Mouse (Mus musculus) v-Abl transformed pro-B cells (cell line): ENCODE data around the gene Crtc3.

Experiments used
- in situ Hi-C, 2 experiments: fragments of 400-800 bp; cut with MboI; formaldehyde crosslinking; loops; one replicate each; pipeline ENCODE4 v1.15.1; 2025; ENCODE audit not compliant: unreplicated experiment in 2 of 2

The Crtc3 gene

GRCm38 (mm10) chr7:80687721-80688555 is 739 bp downstream of the Crtc3 start:
- in situ Hi-C loops, result loop anchor here in 1 of 2 experiments (25.0 kb wide), 1 partner anchor 301 kb away; the partner anchor contains the start of gene Fes

- in situ Hi-C loops, result loop anchor here in 1 of 2 experiments (25.0 kb wide), 1 partner anchor 298 kb away; the partner anchor contains the start of gene Fes
Observed at GRCm38 (mm10) chr7:80685639-80686038, 3.0 kb downstream of the Crtc3 start.

- in situ Hi-C loops, result loop anchor here in 1 of 2 experiments (25.0 kb wide), 1 partner anchor 295 kb away; the partner anchor contains the start of gene Fes
Observed at GRCm38 (mm10) chr7:80682630-80683029, 6.0 kb downstream of the Crtc3 start.

GRCm38 (mm10) chr7:80680218-80680847 is 8.3 kb downstream of the Crtc3 start:
- in situ Hi-C loops, result loop anchor here in 1 of 2 experiments (25.0 kb wide), 1 partner anchor 293 kb away; the partner anchor contains the start of gene Fes

GRCm38 (mm10) chr7:80672323-80672722 is 16.4 kb downstream of the Crtc3 start:
- in situ Hi-C loops, result no loop called here

GRCm38 (mm10) chr7:80670889-80671288 is 17.8 kb downstream of the Crtc3 start:
- in situ Hi-C loops, result no loop called here

GRCm38 (mm10) chr7:80667190-80667589 is 21.5 kb downstream of the Crtc3 start:
- in situ Hi-C loops, result no loop called here

- in situ Hi-C loops, result no loop called here
Observed at GRCm38 (mm10) chr7:80666198-80666915, 22.3 kb downstream of the Crtc3 start.

- in situ Hi-C loops, result no loop called here
Observed at GRCm38 (mm10) chr7:80661082-80661481, 27.6 kb downstream of the Crtc3 start.

GRCm38 (mm10) chr7:80660619-80661018 is 28.1 kb downstream of the Crtc3 start:
- in situ Hi-C loops, result no loop called here

- in situ Hi-C loops, result no loop called here
Observed at GRCm38 (mm10) chr7:80657896-80658295, 30.8 kb downstream of the Crtc3 start.

GRCm38 (mm10) chr7:80655350-80656013 is 33.2 kb downstream of the Crtc3 start:
- in situ Hi-C loops, result no loop called here

GRCm38 (mm10) chr7:80654926-80655325 is 33.8 kb downstream of the Crtc3 start:
- in situ Hi-C loops, result no loop called here

- in situ Hi-C loops, result no loop called here
Observed at GRCm38 (mm10) chr7:80654393-80654792, 34.3 kb downstream of the Crtc3 start.

- in situ Hi-C loops, result no loop called here
Observed at GRCm38 (mm10) chr7:80653971-80654370, 34.7 kb downstream of the Crtc3 start.

GRCm38 (mm10) chr7:80653077-80653476 is 35.6 kb downstream of the Crtc3 start:
- in situ Hi-C loops, result no loop called here

GRCm38 (mm10) chr7:80652289-80652688 is 36.4 kb downstream of the Crtc3 start:
- in situ Hi-C loops, result no loop called here

GRCm38 (mm10) chr7:80647437-80647871 is 41.2 kb downstream of the Crtc3 start:
- in situ Hi-C loops, result no loop called here

- in situ Hi-C loops, result no loop called here
Observed at GRCm38 (mm10) chr7:80646093-80647025, 42.3 kb downstream of the Crtc3 start.
